Mouse (Mus musculus) right cerebral cortex, adult 2 months (tissue): ENCODE data around the gene Trim2.

Source experiments
- DNase-seq, 2 experiments: peaks; one replicate each; pipeline ENCODE4 v3.0.0; 2021 to 2022; ENCODE audit warnings: low spot score in 2 of 2

Trim2 gene

DNA sequence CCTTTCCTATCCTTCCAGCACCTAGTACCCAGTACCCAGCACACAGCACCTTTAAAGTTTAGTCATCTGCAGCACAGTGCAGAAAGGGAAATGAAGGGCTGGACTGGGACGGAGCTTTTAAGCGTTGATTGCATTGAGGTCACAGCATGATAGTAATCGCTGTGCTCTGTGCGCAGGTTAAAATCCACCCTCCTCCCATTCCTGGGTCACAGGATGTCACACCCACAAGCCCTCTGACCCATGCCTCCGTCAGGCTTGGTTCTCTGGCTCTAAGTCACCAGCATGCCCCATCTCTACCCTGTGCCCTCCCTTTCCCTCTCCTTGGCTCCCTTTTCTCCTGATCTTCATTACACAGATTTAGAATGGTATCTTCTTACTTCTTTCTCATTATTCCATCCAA lies 20.4 kb downstream of the Trim2 start:
- DNase-seq = no peak

- no peak for DNase-seq
Observed at GRCm38 (mm10) chr3:84284796-84285195, 21.9 kb downstream of the Trim2 start.

- DNase-seq = no peak
Observed at GRCm38 (mm10) chr3:84283524-84283923, 23.2 kb downstream of the Trim2 start.

GRCm38 (mm10) chr3:84281936-84282371 lies 24.7 kb downstream of the Trim2 start:
- DNase-seq = no peak

- DNase-seq = no peak
Observed at GRCm38 (mm10) chr3:84278809-84279208, 27.9 kb downstream of the Trim2 start.

DNA sequence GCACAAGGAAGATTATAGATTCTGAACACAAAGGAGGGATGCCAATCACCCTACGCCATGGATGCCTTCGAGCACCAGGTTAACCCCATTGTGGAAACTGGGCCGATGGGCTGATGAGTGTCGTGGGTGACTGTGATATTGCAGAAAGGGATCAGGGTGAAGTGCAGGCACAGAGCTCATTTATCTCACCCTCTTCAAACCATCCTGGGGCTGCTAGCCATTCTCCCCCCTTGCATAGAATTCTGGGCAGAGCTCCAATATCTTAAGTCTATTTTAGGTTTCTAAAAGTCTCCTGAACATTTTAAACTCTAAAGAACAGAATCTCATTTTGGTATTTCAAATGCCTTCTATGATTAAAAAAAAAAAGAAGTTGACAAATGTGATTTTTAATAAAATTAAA lies 31.6 kb downstream of the Trim2 start:
- no peak for DNase-seq

GRCm38 (mm10) chr3:84272293-84273015 lies 34.2 kb downstream of the Trim2 start:
- no peak for DNase-seq

- DNase-seq = no peak
Observed at GRCm38 (mm10) chr3:84271794-84272193, 34.9 kb downstream of the Trim2 start.

GRCm38 (mm10) chr3:84271058-84271457 lies 35.6 kb downstream of the Trim2 start:
- DNase-seq = no peak

DNA sequence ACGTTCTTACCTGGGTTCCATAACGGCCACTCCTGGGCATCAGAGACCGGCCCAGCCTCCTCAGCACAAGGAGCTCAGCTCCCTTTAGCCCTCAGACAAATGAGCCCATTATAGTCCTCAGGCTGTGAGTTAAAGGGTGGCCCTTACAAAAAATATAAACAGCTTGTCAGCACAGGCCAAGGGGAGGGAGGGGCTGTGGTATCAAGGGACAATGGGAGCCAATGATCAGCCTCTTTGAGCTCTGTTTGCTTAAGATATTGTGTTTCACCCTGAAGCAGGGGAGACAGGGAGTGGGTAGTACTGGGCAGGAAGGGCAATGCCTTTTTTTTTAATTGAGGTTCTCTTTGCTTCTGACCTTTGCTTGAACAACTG lies 36.1 kb downstream of the Trim2 start:
- DNase-seq = no peak

GRCm38 (mm10) chr3:84269987-84270623 lies 36.6 kb downstream of the Trim2 start:
- DNase-seq = no peak

DNA sequence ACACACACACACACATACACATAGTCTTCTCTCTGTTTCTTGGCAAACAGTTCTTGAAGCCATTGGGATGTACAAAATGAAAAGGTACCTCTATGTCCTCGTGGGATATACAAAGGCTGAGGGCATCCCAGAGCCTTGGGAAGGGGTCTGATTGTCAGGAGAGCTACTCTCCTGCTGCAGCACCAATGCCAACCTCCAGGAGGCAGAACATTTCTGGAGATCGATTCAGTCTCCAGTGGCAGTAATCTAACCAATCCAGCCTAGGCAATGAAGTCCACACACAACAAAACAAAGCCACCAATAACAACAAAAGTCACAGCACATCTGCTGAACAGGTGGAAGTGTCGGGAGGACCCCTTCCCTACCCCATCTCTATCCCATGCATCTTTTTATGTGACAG lies 38.2 kb downstream of the Trim2 start:
- no peak for DNase-seq

DNA sequence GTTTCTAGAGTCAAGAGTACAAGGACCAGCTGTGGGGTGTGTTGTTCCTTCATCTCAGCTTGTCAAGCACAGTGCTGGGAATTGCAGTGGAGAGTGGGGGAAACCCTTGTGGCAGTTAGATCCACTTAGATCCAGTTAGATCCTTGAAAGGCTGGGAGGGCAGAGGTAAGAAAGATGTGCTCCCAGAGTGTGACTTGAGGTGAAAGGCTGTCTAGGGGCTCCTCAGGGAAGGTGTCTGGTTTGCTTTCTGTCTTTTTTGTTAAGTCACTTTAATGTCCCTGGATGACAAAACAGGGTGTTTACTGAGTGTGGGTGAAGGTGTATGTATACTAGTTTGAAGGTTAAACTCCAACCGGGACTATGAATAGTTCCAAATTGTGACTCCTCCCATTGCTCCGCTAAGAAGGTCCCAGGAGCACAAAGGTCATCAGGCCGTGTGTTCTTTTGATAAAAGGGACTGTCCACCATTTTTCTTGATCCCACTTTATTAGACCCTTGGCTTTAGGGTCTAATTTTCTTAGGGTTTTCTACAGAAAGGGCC lies 40.2 kb downstream of the Trim2 start:
- DNase-seq = no peak

DNA sequence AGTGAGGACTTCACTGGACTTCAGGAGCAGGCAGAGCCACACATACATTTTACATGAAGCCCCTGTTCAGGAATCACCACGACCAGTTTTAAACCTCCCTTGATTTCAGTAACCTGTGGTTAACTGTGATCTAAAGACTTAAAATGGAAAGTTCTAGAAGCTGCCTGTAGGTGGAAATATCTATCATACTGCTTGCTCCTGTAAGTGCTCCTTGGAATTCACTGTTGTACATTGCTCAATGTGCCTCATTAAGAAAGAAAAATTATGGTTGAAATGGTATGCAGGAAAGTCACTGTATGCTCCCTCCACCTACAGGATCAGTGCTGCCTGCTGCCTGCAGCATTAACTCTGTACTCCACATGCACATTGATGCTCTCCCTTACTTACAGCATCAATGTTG lies 41.6 kb downstream of the Trim2 start:
- DNase-seq = no peak

GRCm38 (mm10) chr3:84264395-84264794 lies 42.3 kb downstream of the Trim2 start:
- no peak for DNase-seq

GRCm38 (mm10) chr3:84262804-84263203 lies 43.9 kb downstream of the Trim2 start:
- DNase-seq = no peak

- no peak for DNase-seq
Observed at GRCm38 (mm10) chr3:84261863-84262262, 44.8 kb downstream of the Trim2 start.

DNA sequence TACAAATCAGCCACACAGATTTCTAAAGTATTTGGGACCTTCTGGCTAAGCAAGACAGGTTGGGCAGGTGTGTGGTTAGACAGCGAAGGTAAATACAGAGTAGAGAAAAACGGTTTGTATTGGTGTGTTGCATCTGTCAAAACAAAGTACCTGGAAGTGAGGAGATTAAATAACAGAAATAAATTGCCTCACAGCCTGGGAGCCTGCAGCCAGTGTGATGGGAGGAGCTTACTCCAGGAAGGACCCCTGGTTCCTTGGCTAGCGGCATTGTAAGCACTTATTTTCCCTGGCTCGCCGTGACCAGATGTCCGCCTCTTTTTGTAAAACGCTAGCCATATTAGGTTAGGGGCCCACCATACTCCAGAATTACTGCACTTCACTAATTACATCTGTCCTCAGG lies 45.8 kb downstream of the Trim2 start:
- DNase-seq = no peak

DNA sequence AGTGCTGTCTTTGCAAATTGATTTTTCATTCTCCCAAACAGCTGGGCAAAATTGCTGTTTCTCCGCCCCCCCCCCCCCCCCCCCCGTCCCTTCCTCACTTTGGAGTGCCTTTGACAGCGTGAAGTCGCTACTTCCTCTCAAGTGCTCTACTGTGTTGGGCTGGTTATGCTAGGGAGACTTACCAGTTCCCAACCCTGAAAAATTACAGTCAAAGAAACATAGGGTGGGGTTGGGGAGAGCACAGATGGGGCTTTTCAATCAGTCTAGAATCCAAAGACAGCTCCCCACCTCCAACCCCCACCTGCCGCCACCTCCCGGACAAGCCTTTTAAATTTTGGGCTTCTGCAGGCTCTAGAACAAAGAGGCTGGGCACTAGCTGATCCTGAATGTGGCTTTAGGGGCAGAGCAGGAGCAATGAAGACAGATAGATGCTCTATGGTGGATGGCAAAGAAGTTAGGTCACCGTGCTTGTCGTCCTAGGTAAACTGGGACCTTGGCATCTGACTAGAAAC lies 46.6 kb downstream of the Trim2 start:
- no peak for DNase-seq

- peak; percentile 81 to 88 for DNase-seq
Observed at GRCm38 (mm10) chr3:84259281-84260023, 47.2 kb downstream of the Trim2 start.

DNA sequence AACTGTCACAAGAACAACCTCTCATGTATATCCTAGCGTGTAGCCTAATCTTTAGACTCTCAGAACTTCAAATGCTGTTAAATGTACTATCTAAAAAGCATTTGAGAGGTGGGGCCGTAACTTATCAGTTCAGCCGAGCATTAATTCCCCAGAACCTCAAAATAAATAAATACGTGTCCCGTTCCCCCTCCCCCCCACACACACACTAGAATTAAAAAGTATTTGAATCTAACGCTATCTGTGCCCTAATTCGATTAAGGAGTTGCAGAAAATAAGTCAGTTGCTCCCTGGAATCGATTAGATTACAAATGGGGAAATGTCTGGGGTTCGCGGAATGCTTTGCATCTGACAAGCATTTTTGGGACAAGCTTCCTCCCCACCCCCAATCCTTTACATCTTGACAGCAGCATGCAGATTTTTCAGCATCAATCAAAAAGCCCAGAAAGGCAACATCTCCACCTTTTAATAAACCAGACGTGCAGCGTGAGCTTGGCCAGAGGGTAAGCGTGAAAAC lies 48.1 kb downstream of the Trim2 start:
- no peak for DNase-seq

- DNase-seq = no peak
Observed at GRCm38 (mm10) chr3:84257989-84258517, 48.6 kb downstream of the Trim2 start.
